Mouse (Mus musculus) bone marrow macrophage, adult 2 months (primary cell): ENCODE measurements around the gene Slc25a22. TPM values are rescaled to one million over a fixed set of nuclear protein-coding genes. Genes with fewer than 3 reads are reported as not detected.

ENCODE experiments used
- H3K27ac ChIP-seq: 2 replicates; pipeline ENCODE4 v1.5.1; 2012; ENCODE audit warnings: low read depth, low read length; ENCODE audit not compliant: insufficient read depth
- H3K4me1 ChIP-seq: 2 replicates; pipeline ENCODE4 v1.6.1; 2012; ENCODE audit warnings: low read length; ENCODE audit not compliant: control insufficient read depth, insufficient read depth
- H3K4me3 ChIP-seq: 2 replicates; pipeline ENCODE4 v1.5.1; 2012; ENCODE audit warnings: mild to moderate bottlenecking, low read length, moderate library complexity; ENCODE audit not compliant: insufficient read depth
- CTCF ChIP-seq: IDR thresholded peaks from 2 replicates; pipeline ENCODE4 v1.5.1; 2012; ENCODE audit warnings: low read depth, mild to moderate bottlenecking, low read length, moderate library complexity
- POLR2A ChIP-seq: IDR thresholded peaks from 2 replicates; pipeline ENCODE4 v1.6.1; 2012; ENCODE audit warnings: mild to moderate bottlenecking, low read depth, low read length, borderline replicate concordance
- polyA plus RNA-seq: library from polyadenylated mRNA; stranded (reverse); fragments of >200 nt; gene quantifications from 2 replicates; pipeline ENCODE4 v1.2.4, GENCODE M21; 2012; ENCODE audit not compliant: missing spikeins, insufficient read depth, insufficient read length

The Slc25a22 gene
- polyA plus RNA-seq, 1 experiment: 21.4 TPM

GRCm38 (mm10) chr7:141460001-141460390 lies 22.3 kb upstream of the Slc25a22 start:
- TF ChIP-seq POLR2A (no peak), CTCF (no peak)
- Histone ChIP-seq H3K27ac (peak overlapping the region; percentile 79), H3K4me3 (no peak overlapping the region), H3K4me1 (peaks cover 60% of the 10 kb centered on the region)

DNA sequence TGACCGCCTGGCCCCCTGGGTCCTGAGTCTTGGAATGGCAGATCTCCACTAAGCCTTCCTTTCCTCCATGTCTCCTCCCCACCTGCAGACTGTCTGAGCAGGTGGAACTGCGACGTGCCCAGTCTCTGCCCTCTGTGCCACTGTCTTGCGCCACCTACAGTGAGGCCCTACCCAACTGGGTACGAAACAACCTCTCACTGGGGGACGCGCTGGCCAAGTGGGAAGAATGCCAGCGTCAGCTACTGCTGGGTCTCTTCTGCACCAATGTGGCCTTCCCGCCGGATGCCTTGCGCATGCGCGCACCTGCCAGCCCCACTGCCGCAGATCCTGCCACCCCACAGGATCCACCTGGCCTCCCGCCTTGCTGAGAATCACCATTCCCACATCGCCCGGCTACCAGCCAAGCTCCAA lies 21.6 kb upstream of the Slc25a22 start:
- TF ChIP-seq POLR2A (no peak), CTCF (no peak)
- Histone ChIP-seq H3K4me3 (no peak overlapping the region), H3K27ac (no peak overlapping the region), H3K4me1 (peaks cover 57% of the 10 kb centered on the region)

- peaks cover 51% of the 10 kb centered on the region for H3K4me1 ChIP-seq
- no peak for TF ChIP-seq POLR2A
- TF ChIP-seq CTCF: no peak
- no peak overlapping the region for H3K4me3 ChIP-seq
- H3K27ac ChIP-seq: no peak overlapping the region
Observed at GRCm38 (mm10) chr7:141458661-141459060, 21.0 kb upstream of the Slc25a22 start.

DNA sequence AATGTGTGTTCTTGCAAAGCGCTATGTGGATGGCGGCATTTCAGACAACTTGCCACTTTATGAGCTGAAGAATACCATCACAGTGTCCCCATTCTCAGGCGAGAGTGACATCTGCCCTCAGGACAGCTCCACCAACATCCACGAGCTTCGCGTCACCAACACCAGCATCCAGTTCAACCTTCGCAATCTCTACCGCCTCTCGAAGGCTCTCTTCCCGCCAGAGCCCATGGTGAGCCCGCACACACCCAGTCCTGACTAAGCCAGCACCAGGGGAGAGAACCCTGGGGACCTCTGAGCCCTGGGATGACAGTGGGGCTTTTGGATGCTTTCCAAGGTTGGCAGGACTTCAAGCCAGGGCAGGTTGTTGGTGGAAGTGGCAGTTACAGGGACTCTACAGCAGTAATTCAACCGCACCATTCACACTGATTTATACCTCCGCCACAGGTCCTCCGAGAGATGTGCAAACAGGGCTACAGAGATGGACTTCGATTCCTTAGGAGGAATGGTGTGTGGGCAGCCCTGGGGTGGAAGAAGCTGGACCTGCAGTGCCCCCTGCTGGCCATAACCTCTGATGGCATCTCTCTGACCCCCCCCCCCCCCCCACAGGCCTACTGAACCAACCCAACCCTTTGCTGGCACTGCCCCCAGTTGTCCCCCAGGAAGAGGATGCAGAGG lies 20.4 kb upstream of the Slc25a22 start:
- peaks cover 50% of the 10 kb centered on the region for H3K4me1 ChIP-seq
- H3K27ac ChIP-seq: no peak overlapping the region
- TF ChIP-seq CTCF: peak; percentile 18; the same call in 1 of the 2 replicates
- no peak for TF ChIP-seq POLR2A
- no peak overlapping the region for H3K4me3 ChIP-seq

- H3K4me1 ChIP-seq: peaks cover 45% of the 10 kb centered on the region
- peak overlapping the region; percentile 85; the same call in 1 of the 2 replicates for H3K4me3 ChIP-seq
- TF ChIP-seq POLR2A: no peak
- H3K27ac ChIP-seq: no peak overlapping the region
Observed at GRCm38 (mm10) chr7:141457236-141457635, 19.5 kb upstream of the Slc25a22 start.

DNA sequence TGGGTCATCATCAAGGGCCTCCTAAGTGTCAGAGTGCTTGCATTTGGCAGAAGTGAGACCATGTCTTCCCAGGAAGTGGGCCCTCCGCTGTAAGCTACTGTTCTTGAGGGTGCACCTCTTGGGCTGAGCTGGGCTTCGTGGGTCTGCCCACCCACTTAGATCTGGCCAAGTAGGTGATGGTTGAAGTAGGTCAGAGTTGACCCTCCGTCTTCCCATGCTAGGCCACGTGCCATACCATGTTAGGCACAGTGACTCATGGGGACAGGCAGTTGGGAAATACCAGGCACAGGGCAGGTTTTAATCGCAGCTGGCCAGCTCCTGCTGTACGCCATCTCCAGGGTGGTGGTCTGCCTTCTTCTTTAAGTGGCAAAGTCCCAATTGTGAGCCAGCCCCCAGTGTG lies 19.0 kb upstream of the Slc25a22 start:
- peak overlapping the region; percentile 85 for H3K4me3 ChIP-seq
- TF ChIP-seq CTCF (no peak), POLR2A (no peak)
- H3K27ac ChIP-seq: peak overlapping the region; percentile 90
- H3K4me1 ChIP-seq: peaks cover 45% of the 10 kb centered on the region

DNA sequence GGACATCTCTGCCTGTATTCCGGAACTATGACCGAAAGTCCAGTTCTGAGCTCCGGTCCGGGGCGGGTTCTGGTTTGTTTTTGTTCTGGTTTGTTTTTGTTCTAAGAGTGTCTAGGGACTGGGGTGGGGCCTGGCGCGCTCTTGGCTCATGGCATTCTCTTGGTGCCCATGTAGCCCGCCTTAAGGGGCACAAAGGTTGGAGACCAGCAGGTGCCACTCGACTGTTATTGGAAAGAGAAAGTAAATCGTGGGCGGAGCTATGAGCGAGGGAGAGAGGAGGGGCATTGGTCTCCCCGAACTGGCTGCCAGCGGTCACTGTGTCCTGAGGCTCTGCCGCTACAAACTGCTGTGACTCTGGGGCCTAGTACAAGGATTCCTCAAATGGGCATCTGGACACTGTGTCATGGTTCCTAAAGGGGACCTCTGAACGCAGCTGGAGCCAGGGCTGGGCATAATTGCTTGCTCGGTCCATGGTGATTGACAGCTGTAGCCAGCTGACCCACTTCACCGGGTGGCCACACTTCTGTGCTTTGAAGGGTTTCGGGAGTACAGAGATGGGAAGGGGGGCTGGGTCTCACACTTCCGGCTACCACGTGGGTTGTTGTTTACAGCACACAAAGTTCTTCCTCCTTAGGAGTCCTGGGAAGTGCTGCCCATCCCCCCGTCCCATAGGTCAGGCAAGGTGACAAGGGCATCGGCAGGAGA lies 18.1 kb upstream of the Slc25a22 start:
- no peak for TF ChIP-seq CTCF
- TF ChIP-seq POLR2A: no peak; the same call in 1 of the 2 replicates
- H3K27ac ChIP-seq: peak overlapping the region; percentile 90
- peak overlapping the region; percentile 85 for H3K4me3 ChIP-seq
- H3K4me1 ChIP-seq: peaks cover 40% of the 10 kb centered on the region

GRCm38 (mm10) chr7:141454967-141455551 lies 17.4 kb upstream of the Slc25a22 start, which contains the start of gene Pnpla2:
Gene Pnpla2 (plus strand): TSS chr7:141455198.
- Histone ChIP-seq H3K4me3 (peak within 1 kb of the TSS; percentile 85), H3K4me1 (peaks cover 35% of the 10 kb centered on the region), H3K27ac (peak within 1 kb of the TSS; percentile 90)
- TF ChIP-seq CTCF: no peak
- TF ChIP-seq POLR2A: no peak

DNA sequence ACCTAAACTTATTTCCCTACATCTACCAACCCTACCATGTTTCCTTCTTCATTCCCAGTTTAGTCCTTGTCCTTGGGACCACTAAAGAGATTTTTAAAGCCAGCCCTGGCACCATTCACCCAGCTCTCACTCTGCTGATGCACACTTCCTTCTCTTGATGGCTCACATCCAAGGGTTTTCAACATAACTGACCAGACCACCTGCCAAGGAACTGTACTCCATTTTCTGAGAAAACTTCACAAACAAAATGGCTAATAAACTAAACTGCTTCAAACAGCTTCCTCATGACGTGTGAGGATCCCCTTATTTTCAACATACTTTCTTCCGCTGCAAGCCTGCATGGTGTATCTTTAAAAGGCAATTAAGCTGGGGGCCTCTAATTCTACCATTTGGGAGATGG lies 15.9 kb upstream of the Slc25a22 start:
- no peak for TF ChIP-seq CTCF
- no peak for TF ChIP-seq POLR2A
- no peak overlapping the region for H3K27ac ChIP-seq
- no peak overlapping the region for H3K4me3 ChIP-seq
- peaks cover 35% of the 10 kb centered on the region for H3K4me1 ChIP-seq

- H3K4me1 ChIP-seq: peaks cover 27% of the 10 kb centered on the region
- TF ChIP-seq POLR2A (no peak), CTCF (no peak)
- no peak overlapping the region for H3K27ac ChIP-seq
- H3K4me3 ChIP-seq: no peak overlapping the region
Observed at GRCm38 (mm10) chr7:141451928-141452327, 14.2 kb upstream of the Slc25a22 start.
